In genomic region chr4:98816807-98817183, GRCm38 (mm10) we compare ENCODE assay signal across 10 mouse cellular contexts. TPM values are rescaled to one million over a fixed set of nuclear protein-coding genes. Genes with fewer than 3 reads are reported as not detected.
DNase-seq lines count a peak whose midpoint lies in the region; ATAC-seq and TF ChIP-seq lines count a peak whose summit lies in the region.
"Had no signal": no experiment of that assay in that cellular context is flagged by ENCODE, and none has a peak within 500 bp of the region (broad histone marks: within the 10 kb centered on the region; RNA-seq: fewer than 3 reads in every experiment).

No protein-coding gene starts in this region.

- no peak for ATAC-seq in erythroblast, adult 5-6 weeks (replicated peaks; ENCODE audit: low FRiP score, poor library complexity, severe bottlenecking)
- no peak; the same call in 1 of the 2 replicates for ATAC-seq in limb, embryonic 14.5 days (ENCODE audit: low FRiP score, low read depth)
- ATAC-seq in erythroid progenitor cell, adult 5-6 weeks (replicated peaks; ENCODE audit: low FRiP score, poor library complexity, severe bottlenecking): no peak

- no peaks in the 10 kb centered on the region for H3K4me1 ChIP-seq in erythroblast, embryonic 14.5 days (ENCODE audit: control insufficient read depth)
- H3K4me1 ChIP-seq in testis, adult 2 months (ENCODE audit: control insufficient read depth, insufficient read depth, low read length): peaks cover 5% of the 10 kb centered on the region; the same call in 1 of the 2 replicates
- peaks cover 27% of the 10 kb centered on the region for H3K4me1 ChIP-seq in limb, embryonic 14.5 days (ENCODE audit: control insufficient read depth, insufficient read depth, low read length)

- no peaks in the 10 kb centered on the region for H3K36me3 ChIP-seq in erythroblast, embryonic 14.5 days (ENCODE audit: control insufficient read depth)
- H3K36me3 ChIP-seq in testis, adult 2 months (ENCODE audit: control insufficient read depth, insufficient read depth, low read length): no peaks in the 10 kb centered on the region
- no peaks in the 10 kb centered on the region for H3K36me3 ChIP-seq in limb, embryonic 14.5 days (ENCODE audit: control insufficient read depth, insufficient read depth, low read length)

- no peak overlapping the region for H3K27ac ChIP-seq in testis, adult 2 months (ENCODE audit: control insufficient read depth, insufficient read depth, low read depth, low read length)
- peak overlapping the region; percentile 71 for H3K27ac ChIP-seq in limb, embryonic 14.5 days (replicated peaks; ENCODE audit: low read depth, low read length)

- no peak for DNase-seq in testis, postnatal 14 days (ENCODE audit: low spot score)
- DNase-seq in limb, embryonic 14.5 days (ENCODE audit: low spot score): no peak
- DNase-seq in ovary, postnatal 10 days (ENCODE audit: low spot score): no peak
- no peak for DNase-seq in gastrocnemius, adult 8-10 months (ENCODE audit: low spot score in 2 of 2)
- DNase-seq: cerebellum, postnatal 36 days had no signal

- WGBS in limb, embryonic 14.5 days: 2% methylated on average over 14 of the region's 14 CpGs

- no peak for TF ChIP-seq POLR2A in testis, adult 2 months (IDR thresholded peaks at IDR 0.05; ENCODE audit: control insufficient read depth, low read depth, low read length)
- TF ChIP-seq POLR2A in limb, embryonic 14.5 days (IDR thresholded peaks at IDR 0.05; ENCODE audit: borderline replicate concordance, extremely low read depth, insufficient read depth, insufficient read length): no peak

- peaks cover 30% of the 10 kb centered on the region for H3K27me3 ChIP-seq in erythroblast, embryonic 14.5 days (ENCODE audit: control insufficient read depth)
- no peaks in the 10 kb centered on the region; the same call in 1 of the 2 replicates for H3K27me3 ChIP-seq in testis, adult 2 months (ENCODE audit: control insufficient read depth, insufficient read depth, low read length)
- H3K27me3 ChIP-seq in limb, embryonic 14.5 days (ENCODE audit: control insufficient read depth, insufficient read depth, low read length): no peaks in the 10 kb centered on the region

- H3K9ac ChIP-seq in limb, embryonic 14.5 days (ENCODE audit: low read depth, low read length, severe bottlenecking): peak overlapping the region; percentile 88

- H3K4me2 ChIP-seq in limb, embryonic 14.5 days (replicated peaks; ENCODE audit: low read depth, low read length, severe bottlenecking): peak overlapping the region; percentile 91

- H3K4me3 ChIP-seq in erythroblast, embryonic 14.5 days (replicated peaks): peak overlapping the region; percentile 41
- H3K4me3 ChIP-seq in testis, adult 2 months (ENCODE audit: control insufficient read depth, low read depth, low read length): peak overlapping the region; percentile 69
- peak overlapping the region; percentile 78 for H3K4me3 ChIP-seq in limb, embryonic 14.5 days (replicated peaks; ENCODE audit: low read length)

- TF ChIP-seq CTCF in testis, adult 2 months (IDR thresholded peaks at IDR 0.05; ENCODE audit: control insufficient read depth, insufficient read depth, insufficient replicate concordance, low read depth, low read length): no peak

- H3K9me3 ChIP-seq in erythroblast, embryonic 14.5 days (ENCODE audit: control insufficient read depth, low read length): no peaks in the 10 kb centered on the region; the same call in 1 of the 2 replicates
- no peaks in the 10 kb centered on the region for H3K9me3 ChIP-seq in limb, embryonic 14.5 days (ENCODE audit: control insufficient read depth, low read length)

RNA-seq across cellular contexts. Expression of gene Kank4, which starts 0.5 kb away (rescaled TPM):
- polyA plus RNA-seq in erythroblast, embryonic 14.5 days (2012): not detected in 2 replicates
- total RNA-seq in erythroblast, adult 5-6 weeks (2015; ENCODE audit: low replicate concordance): not detected in 2 replicates
- total RNA-seq in erythroblast, adult 5-6 weeks (2017; ENCODE audit: low replicate concordance): 0.28 TPM in 1 of 2 replicates, not detected in the other
- polyA plus RNA-seq in testis, adult 2 months (2012; rRNA removed): 0.19 and 0.22 TPM in 2 replicates
- polyA plus RNA-seq in limb, embryonic 14.5 days (2012; rRNA removed): 11.6 and 12.5 TPM in 2 replicates
- polyA plus RNA-seq in limb, embryonic 14.5 days (2014; fragmentation: Nextera tagmentation; extraction: Ambion mirVana): 3.7 and 4.0 TPM in 2 replicates
- total RNA-seq in erythroid progenitor cell, adult 5-6 weeks (2015; ENCODE audit: low replicate concordance): not detected in 2 replicates
- not detected in 2 replicates for total RNA-seq in erythroid progenitor cell, adult 5-6 weeks (2017; ENCODE audit: low replicate concordance)
- total RNA-seq in gastrocnemius, adult 8-10 months (2022): 1 to 10 TPM in 2 of 4 experiments, under 1 TPM in 2; 0.43 to 1.4 (median 0.86) TPM
- polyA plus RNA-seq: C2C12 had no signal

RNA-seq across cellular contexts. Expression of gene I0C0044D17Rik, which starts 6.8 kb away (rescaled TPM):
- polyA plus RNA-seq in erythroblast, embryonic 14.5 days (2012): not detected in 2 replicates
- not detected in 2 replicates for total RNA-seq in erythroblast, adult 5-6 weeks (2015; ENCODE audit: low replicate concordance)
- total RNA-seq in erythroblast, adult 5-6 weeks (2017; ENCODE audit: low replicate concordance): not detected in 2 replicates
- 0.05 TPM in 1 of 2 replicates, not detected in the other for polyA plus RNA-seq in testis, adult 2 months (2012; rRNA removed)
- polyA plus RNA-seq in limb, embryonic 14.5 days (2012; rRNA removed): not detected in 2 replicates
- polyA plus RNA-seq in limb, embryonic 14.5 days (2014; fragmentation: Nextera tagmentation; extraction: Ambion mirVana): not detected in 2 replicates
- total RNA-seq in erythroid progenitor cell, adult 5-6 weeks (2015; ENCODE audit: low replicate concordance): not detected in 2 replicates
- not detected in 2 replicates for total RNA-seq in erythroid progenitor cell, adult 5-6 weeks (2017; ENCODE audit: low replicate concordance)
- not detected for total RNA-seq in gastrocnemius, adult 8-10 months (2022)
- polyA plus RNA-seq: C2C12 had no signal
